Mouse (Mus musculus) testis, adult 2 months (tissue): ENCODE results near the gene Cfd.
"Not testable (repeated sequence)": the region's sequence is repeated elsewhere in the genome, so short reads cannot be mapped to it uniquely, and the experiment has no call there.

Experiments used
- CTCF ChIP-seq: fragments of 200-500 bp; IDR thresholded peaks from 2 replicates; pipeline ENCODE4 v1.5.1; 2012; ENCODE audit warnings: low read depth, mild to moderate bottlenecking, inconsistent platforms, low read length, moderate library complexity; ENCODE audit not compliant: control insufficient read depth, insufficient read depth, insufficient replicate concordance
- POLR2A ChIP-seq: fragments of 200-500 bp; IDR thresholded peaks from 2 replicates; pipeline ENCODE4 v1.6.1; 2012; ENCODE audit warnings: low read depth, mild to moderate bottlenecking, inconsistent platforms, low read length, moderate library complexity; ENCODE audit not compliant: control insufficient read depth

- TF ChIP-seq CTCF, result peak; percentile 54; the same call in 1 of the 2 replicates
- TF ChIP-seq POLR2A, result not testable (repeated sequence)
These were observed 1.9 kb downstream of the Cfd start for GRCm38 (mm10) chr10:79892451-79893118.
